Mouse (Mus musculus): ENCODE measurements around the gene Csf2rb. TPM values are rescaled to one million over a fixed set of nuclear protein-coding genes. Genes with fewer than 3 reads are reported as not detected.

Csf2rb gene
- polyA plus RNA-seq, 1 experiment from 2014 or later, result 2.4 TPM

DNA sequence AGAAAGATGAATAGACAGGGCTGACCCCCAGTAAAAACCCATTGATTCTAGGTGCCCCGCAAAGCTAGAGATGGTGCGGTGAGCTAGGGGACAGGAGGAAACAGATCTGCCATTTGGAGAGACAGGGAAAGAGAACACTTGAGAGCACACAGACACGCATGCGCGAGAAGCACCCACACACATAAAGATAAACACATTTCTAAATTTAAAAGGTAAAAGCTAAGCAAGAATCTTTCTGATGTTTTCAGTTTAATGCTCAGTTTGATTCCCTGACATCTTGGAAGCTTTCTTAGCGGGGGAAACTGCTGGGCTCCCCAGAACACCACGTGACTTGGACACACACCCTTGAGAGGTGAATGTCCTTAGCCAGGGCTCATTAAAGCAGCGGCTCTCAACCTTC is 41.3 kb downstream of the Csf2rb start:
- H3K27ac ChIP-seq (ENCODE audit: low read length), result no peak overlapping the region
- no peaks in the 10 kb centered on the region for H3K36me3 ChIP-seq (ENCODE audit: control insufficient read depth, insufficient read depth, low read length)
- no peaks in the 10 kb centered on the region for H3K4me1 ChIP-seq (ENCODE audit: control insufficient read depth, insufficient read depth, low read length)
- no peak overlapping the region for H3K4me2 ChIP-seq (ENCODE audit: low read depth, low read length)
- H3K9ac ChIP-seq (ENCODE audit: low read depth, low read length), result no peak overlapping the region
- WGBS, result 61% methylated on average over 8 of the region's 8 CpGs
- ATAC-seq, result no peak
- H3K27me3 ChIP-seq (replicated peaks; ENCODE audit: control insufficient read depth, insufficient read depth, low read length), result peaks cover 68% of the 10 kb centered on the region
- H3K9me3 ChIP-seq (ENCODE audit: control insufficient read depth, low read length), result peaks cover 8% of the 10 kb centered on the region; the same call in 1 of the 2 replicates
- no peak overlapping the region for H3K4me3 ChIP-seq (ENCODE audit: low read length)

- Histone ChIP-seq H3K27ac (ENCODE audit: low read length) (no peak overlapping the region), H3K36me3 (ENCODE audit: control insufficient read depth, insufficient read depth, low read length) (no peaks in the 10 kb centered on the region), H3K27me3 (replicated peaks; ENCODE audit: control insufficient read depth, insufficient read depth, low read length) (peaks cover 70% of the 10 kb centered on the region), H3K4me2 (ENCODE audit: low read depth, low read length) (no peak overlapping the region), H3K4me3 (ENCODE audit: low read length) (no peak overlapping the region), H3K9me3 (ENCODE audit: control insufficient read depth, low read length) (peaks cover 4% of the 10 kb centered on the region; the same call in 1 of the 2 replicates), H3K9ac (ENCODE audit: low read depth, low read length) (no peak overlapping the region), H3K4me1 (ENCODE audit: control insufficient read depth, insufficient read depth, low read length) (no peaks in the 10 kb centered on the region)
- ATAC-seq, result no peak
- WGBS, result 57% methylated on average over 3 of the region's 3 CpGs
Measured at GRCm38 (mm10) chr15:78367811-78368210, 42.3 kb downstream of the Csf2rb start.

GRCm38 (mm10) chr15:78368926-78369346 is 43.4 kb downstream of the Csf2rb start:
- Histone ChIP-seq H3K27me3 (replicated peaks; ENCODE audit: control insufficient read depth, insufficient read depth, low read length) (peaks cover 66% of the 10 kb centered on the region), H3K36me3 (ENCODE audit: control insufficient read depth, insufficient read depth, low read length) (no peaks in the 10 kb centered on the region), H3K9ac (ENCODE audit: low read depth, low read length) (no peak overlapping the region), H3K4me1 (ENCODE audit: control insufficient read depth, insufficient read depth, low read length) (no peaks in the 10 kb centered on the region), H3K9me3 (ENCODE audit: control insufficient read depth, low read length) (0 out of 2 replicates have a peak, but pooled peaks cover 4% of the 10 kb centered on the region), H3K4me2 (ENCODE audit: low read depth, low read length) (no peak overlapping the region), H3K27ac (ENCODE audit: low read length) (no peak overlapping the region), H3K4me3 (ENCODE audit: low read length) (no peak overlapping the region)
- WGBS, result 10% methylated on average over 8 of the region's 8 CpGs
- peak; percentile 75 for ATAC-seq

DNA sequence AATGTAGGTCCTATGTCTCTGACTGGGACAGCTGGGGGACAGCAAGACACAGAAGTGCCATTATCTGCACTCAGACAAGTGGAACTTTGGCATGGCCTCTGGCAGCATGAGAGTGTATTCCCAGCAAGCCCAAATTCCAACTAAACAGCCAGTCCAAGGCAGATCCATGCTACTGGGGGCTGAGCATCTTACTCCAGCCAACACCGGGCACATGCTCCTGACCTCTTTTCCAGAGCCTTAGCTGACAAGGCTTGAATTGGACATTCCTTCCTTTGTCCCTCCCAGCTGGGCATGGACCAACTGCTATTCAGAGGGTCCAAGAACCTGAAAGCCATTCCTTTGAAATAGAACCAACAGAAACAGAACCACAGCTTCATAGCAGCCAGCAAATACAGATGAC is 44.1 kb downstream of the Csf2rb start:
- WGBS, result 76% methylated on average over 1 of the region's 1 CpGs
- H3K36me3 ChIP-seq (ENCODE audit: control insufficient read depth, insufficient read depth, low read length), result no peaks in the 10 kb centered on the region
- H3K4me3 ChIP-seq (ENCODE audit: low read length), result no peak overlapping the region
- ATAC-seq, result no peak
- 0 out of 2 replicates have a peak, but pooled peaks cover 4% of the 10 kb centered on the region for H3K9me3 ChIP-seq (ENCODE audit: control insufficient read depth, low read length)
- H3K4me1 ChIP-seq (ENCODE audit: control insufficient read depth, insufficient read depth, low read length), result no peaks in the 10 kb centered on the region
- H3K27me3 ChIP-seq (replicated peaks; ENCODE audit: control insufficient read depth, insufficient read depth, low read length), result peaks cover 61% of the 10 kb centered on the region
- no peak overlapping the region for H3K9ac ChIP-seq (ENCODE audit: low read depth, low read length)
- H3K4me2 ChIP-seq (ENCODE audit: low read depth, low read length), result no peak overlapping the region
- H3K27ac ChIP-seq (ENCODE audit: low read length), result no peak overlapping the region

DNA sequence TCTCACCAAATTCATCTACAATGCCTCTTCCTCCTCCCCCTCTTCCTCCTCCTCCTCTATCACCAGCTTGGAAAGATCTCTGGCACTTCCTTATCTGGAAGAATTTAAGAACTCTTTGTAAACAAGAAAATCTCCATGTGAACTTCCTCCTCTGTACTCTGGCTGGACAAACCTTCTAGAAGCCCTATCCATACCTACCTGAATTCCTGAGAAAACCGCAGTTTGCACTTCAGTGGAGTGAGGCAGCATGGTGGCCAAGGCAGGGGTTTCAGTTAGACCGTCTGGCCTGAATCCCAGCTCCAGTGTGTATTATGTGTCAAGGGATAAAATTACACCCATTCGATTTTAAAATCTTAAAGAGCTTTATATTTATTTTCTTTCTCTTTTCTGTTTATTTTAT is 47.2 kb downstream of the Csf2rb start:
- Histone ChIP-seq H3K36me3 (ENCODE audit: control insufficient read depth, insufficient read depth, low read length) (no peaks in the 10 kb centered on the region), H3K4me1 (ENCODE audit: control insufficient read depth, insufficient read depth, low read length) (no peaks in the 10 kb centered on the region), H3K9ac (ENCODE audit: low read depth, low read length) (no peak overlapping the region), H3K4me2 (ENCODE audit: low read depth, low read length) (no peak overlapping the region), H3K4me3 (ENCODE audit: low read length) (no peak overlapping the region), H3K9me3 (ENCODE audit: control insufficient read depth, low read length) (0 out of 2 replicates have a peak, but pooled peaks cover 4% of the 10 kb centered on the region), H3K27me3 (replicated peaks; ENCODE audit: control insufficient read depth, insufficient read depth, low read length) (peaks cover 61% of the 10 kb centered on the region), H3K27ac (ENCODE audit: low read length) (no peak overlapping the region)
- ATAC-seq, result no peak
- whole genome bisulfite sequencing, result 57% methylated on average over 3 of the region's 3 CpGs

DNA sequence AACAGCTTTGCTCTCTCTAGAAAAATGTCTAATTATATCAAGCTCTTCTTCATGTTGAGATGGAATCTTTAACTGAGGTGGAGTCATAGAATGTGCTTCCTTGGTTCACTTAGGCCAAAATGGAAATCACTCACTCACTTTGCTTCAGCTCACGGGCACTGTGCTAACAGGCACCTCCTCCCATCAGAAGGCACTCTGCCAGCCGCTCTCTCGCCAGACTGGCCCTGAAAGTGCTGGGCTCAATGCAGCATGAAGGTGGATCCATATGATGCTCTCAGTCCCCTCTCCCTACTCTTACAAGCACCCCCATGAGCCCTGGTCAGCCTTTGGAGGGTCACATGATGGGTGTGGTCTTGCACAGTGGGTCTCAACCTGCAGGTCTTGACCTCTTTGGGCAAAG is 48.7 kb downstream of the Csf2rb start:
- 66% methylated on average over 3 of the region's 3 CpGs for WGBS
- H3K27me3 ChIP-seq (replicated peaks; ENCODE audit: control insufficient read depth, insufficient read depth, low read length), result peaks cover 59% of the 10 kb centered on the region

GRCm38 (mm10) chr15:78377859-78378258 is 52.3 kb downstream of the Csf2rb start:
- Histone ChIP-seq H3K4me3 (ENCODE audit: low read length) (no peak overlapping the region), H3K27ac (ENCODE audit: low read length) (no peak overlapping the region), H3K4me2 (ENCODE audit: low read depth, low read length) (no peak overlapping the region), H3K36me3 (ENCODE audit: control insufficient read depth, insufficient read depth, low read length) (no peaks in the 10 kb centered on the region), H3K4me1 (ENCODE audit: control insufficient read depth, insufficient read depth, low read length) (no peaks in the 10 kb centered on the region), H3K9ac (ENCODE audit: low read depth, low read length) (no peak overlapping the region), H3K9me3 (ENCODE audit: control insufficient read depth, low read length) (no peaks in the 10 kb centered on the region), H3K27me3 (replicated peaks; ENCODE audit: control insufficient read depth, insufficient read depth, low read length) (peaks cover 39% of the 10 kb centered on the region)
- no peak for ATAC-seq
- 88% methylated on average over 10 of the region's 10 CpGs for WGBS

More for the DNA sequence above, 48.7 kb downstream of the Csf2rb start:
- Histone ChIP-seq H3K9ac (ENCODE audit: low read depth, low read length) (no peak overlapping the region), H3K4me3 (ENCODE audit: low read length) (no peak overlapping the region), H3K4me2 (ENCODE audit: low read depth, low read length) (no peak overlapping the region), H3K27ac (ENCODE audit: low read length) (no peak overlapping the region), H3K9me3 (ENCODE audit: control insufficient read depth, low read length) (0 out of 2 replicates have a peak, but pooled peaks cover 4% of the 10 kb centered on the region), H3K4me1 (ENCODE audit: control insufficient read depth, insufficient read depth, low read length) (no peaks in the 10 kb centered on the region), H3K36me3 (ENCODE audit: control insufficient read depth, insufficient read depth, low read length) (no peaks in the 10 kb centered on the region)
- ATAC-seq, result no peak

GRCm38 (mm10) chr15:78378556-78378955 is 53.0 kb downstream of the Csf2rb start:
- no peaks in the 10 kb centered on the region for H3K4me1 ChIP-seq (ENCODE audit: control insufficient read depth, insufficient read depth, low read length)
- no peak overlapping the region for H3K4me2 ChIP-seq (ENCODE audit: low read depth, low read length)
- ATAC-seq, result no peak
- H3K4me3 ChIP-seq (ENCODE audit: low read length), result no peak overlapping the region
- no peak overlapping the region for H3K9ac ChIP-seq (ENCODE audit: low read depth, low read length)
- no peaks in the 10 kb centered on the region for H3K9me3 ChIP-seq (ENCODE audit: control insufficient read depth, low read length)
- H3K27me3 ChIP-seq (replicated peaks; ENCODE audit: control insufficient read depth, insufficient read depth, low read length), result peaks cover 38% of the 10 kb centered on the region
- no peaks in the 10 kb centered on the region for H3K36me3 ChIP-seq (ENCODE audit: control insufficient read depth, insufficient read depth, low read length)
- 68% methylated on average over 10 of the region's 10 CpGs for WGBS
- H3K27ac ChIP-seq (ENCODE audit: low read length), result no peak overlapping the region

DNA sequence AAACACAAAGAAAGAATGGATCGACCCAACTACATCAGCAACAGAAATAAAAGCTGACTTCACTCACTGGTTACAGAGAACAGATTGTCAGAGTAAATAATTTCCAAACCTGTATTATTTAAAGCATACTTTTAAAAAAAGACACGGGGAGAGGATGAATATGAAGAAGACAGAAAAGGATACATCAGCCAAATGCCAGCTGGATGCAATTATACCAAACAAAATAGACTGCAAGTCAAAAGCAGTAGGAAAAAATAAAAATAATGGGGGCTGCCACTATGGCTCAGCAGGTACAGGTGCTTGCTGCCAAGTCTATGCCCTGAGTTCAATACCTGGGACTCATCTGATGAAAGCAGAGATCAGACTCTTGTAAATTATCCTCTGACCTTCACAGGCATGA is 54.7 kb downstream of the Csf2rb start:
- no peak overlapping the region for H3K4me3 ChIP-seq (ENCODE audit: low read length)
- H3K9ac ChIP-seq (ENCODE audit: low read depth, low read length), result no peak overlapping the region
- no peaks in the 10 kb centered on the region for H3K9me3 ChIP-seq (ENCODE audit: control insufficient read depth, low read length)
- no peak overlapping the region for H3K27ac ChIP-seq (ENCODE audit: low read length)
- peaks cover 29% of the 10 kb centered on the region for H3K27me3 ChIP-seq (replicated peaks; ENCODE audit: control insufficient read depth, insufficient read depth, low read length)
- H3K4me1 ChIP-seq (ENCODE audit: control insufficient read depth, insufficient read depth, low read length), result peaks cover 8% of the 10 kb centered on the region
- no peak overlapping the region for H3K4me2 ChIP-seq (ENCODE audit: low read depth, low read length)
- WGBS, result 86% methylated on average over 2 of the region's 2 CpGs
- no peaks in the 10 kb centered on the region for H3K36me3 ChIP-seq (ENCODE audit: control insufficient read depth, insufficient read depth, low read length)
- no peak for ATAC-seq

DNA sequence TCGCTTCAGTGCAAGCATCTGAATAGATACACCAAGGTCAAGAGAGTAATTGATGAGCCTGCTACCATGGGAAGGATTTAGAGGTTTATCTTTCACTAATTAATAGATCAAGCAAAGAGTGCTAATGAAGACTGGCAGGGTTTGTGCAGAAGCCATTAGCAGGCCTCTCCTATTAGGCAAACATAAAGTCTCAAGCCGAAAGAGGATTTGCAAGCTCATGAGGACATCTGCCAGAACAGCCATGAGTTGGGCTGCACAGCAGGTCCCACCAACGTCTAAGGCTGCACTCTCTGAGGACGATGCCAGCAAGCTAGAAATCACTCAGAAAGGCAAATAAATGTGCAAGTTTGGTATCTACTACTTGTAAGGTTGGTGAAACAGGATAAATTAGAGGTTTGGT is 55.2 kb downstream of the Csf2rb start:
- Histone ChIP-seq H3K9ac (ENCODE audit: low read depth, low read length) (no peak overlapping the region), H3K4me3 (ENCODE audit: low read length) (no peak overlapping the region), H3K27ac (ENCODE audit: low read length) (no peak overlapping the region), H3K9me3 (ENCODE audit: control insufficient read depth, low read length) (no peaks in the 10 kb centered on the region), H3K4me2 (ENCODE audit: low read depth, low read length) (no peak overlapping the region), H3K27me3 (replicated peaks; ENCODE audit: control insufficient read depth, insufficient read depth, low read length) (peaks cover 24% of the 10 kb centered on the region; the same call in 1 of the 2 replicates), H3K36me3 (ENCODE audit: control insufficient read depth, insufficient read depth, low read length) (no peaks in the 10 kb centered on the region), H3K4me1 (ENCODE audit: control insufficient read depth, insufficient read depth, low read length) (peaks cover 8% of the 10 kb centered on the region)
- no peak for ATAC-seq
- WGBS, result 71% methylated on average over 4 of the region's 4 CpGs

Data from intestine, embryonic 16.5 days (tissue).